Mouse (Mus musculus): Measurements from ENCODE around the gene Snx29. TPM values are rescaled to one million over a fixed set of nuclear protein-coding genes. Genes with fewer than 3 reads are reported as not detected.

Snx29 gene
- polyA plus RNA-seq, 1 experiment from 2014 or later: 10.0 TPM

DNA sequence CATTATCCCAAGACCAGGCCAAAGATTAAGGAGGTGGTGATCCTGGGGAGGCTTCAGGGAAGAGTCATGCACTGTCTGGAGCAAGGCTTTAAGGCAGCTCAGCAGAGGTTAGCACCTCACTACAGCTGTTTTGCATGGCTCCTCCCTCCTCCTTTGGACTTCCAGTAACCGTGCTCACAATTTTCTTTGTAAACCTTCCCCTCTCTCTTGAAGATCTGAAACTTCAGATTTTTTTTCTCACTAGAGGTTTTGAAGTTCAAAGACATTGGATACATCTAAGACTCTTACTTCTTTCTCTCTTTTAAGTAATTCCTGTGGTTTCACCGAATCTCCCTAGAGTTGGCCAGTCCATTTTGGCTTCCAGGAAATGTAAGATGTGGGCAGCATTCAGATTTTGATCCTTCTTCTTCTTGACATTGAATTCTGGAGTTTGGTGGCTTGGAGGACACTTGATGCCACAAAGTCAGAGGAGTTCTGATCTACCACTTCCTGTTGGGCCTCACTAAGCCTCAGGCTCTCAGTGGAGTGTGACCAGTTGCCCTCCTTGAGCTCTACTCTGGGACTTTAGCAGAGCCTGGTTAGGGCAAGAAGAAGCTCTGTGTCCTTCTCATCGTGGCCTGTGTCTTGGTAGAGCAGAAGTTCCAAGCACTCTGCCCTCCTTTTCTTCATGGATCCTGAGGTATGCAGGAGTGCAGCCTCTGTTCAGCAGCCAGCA is 255.0 kb downstream of the Snx29 start:
- ATAC-seq (no peak), DNase-seq (ENCODE audit: low spot score) (no peak)
- Histone ChIP-seq H3K4me2 (replicated peaks; ENCODE audit: low read depth, low read length) (no peak overlapping the region), H3K36me3 (ENCODE audit: insufficient read depth, low read length) (no peaks in the 10 kb centered on the region), H3K27me3 (replicated peaks; ENCODE audit: insufficient read depth, low read length) (no peaks in the 10 kb centered on the region), H3K4me1 (ENCODE audit: insufficient read depth, low read depth, low read length) (no peaks in the 10 kb centered on the region), H3K9ac (replicated peaks; ENCODE audit: low read depth) (no peak overlapping the region), H3K4me3 (ENCODE audit: low read depth, low read length) (no peak overlapping the region), H3K27ac (ENCODE audit: low read length) (no peak overlapping the region), H3K9me3 (ENCODE audit: low read length) (no peaks in the 10 kb centered on the region)
- 67% methylated on average over 3 of the region's 3 CpGs for WGBS
- TF ChIP-seq EP300 (IDR thresholded peaks at IDR 0.05) (no peak), CTCF (IDR thresholded peaks at IDR 0.05) (no peak)

DNA sequence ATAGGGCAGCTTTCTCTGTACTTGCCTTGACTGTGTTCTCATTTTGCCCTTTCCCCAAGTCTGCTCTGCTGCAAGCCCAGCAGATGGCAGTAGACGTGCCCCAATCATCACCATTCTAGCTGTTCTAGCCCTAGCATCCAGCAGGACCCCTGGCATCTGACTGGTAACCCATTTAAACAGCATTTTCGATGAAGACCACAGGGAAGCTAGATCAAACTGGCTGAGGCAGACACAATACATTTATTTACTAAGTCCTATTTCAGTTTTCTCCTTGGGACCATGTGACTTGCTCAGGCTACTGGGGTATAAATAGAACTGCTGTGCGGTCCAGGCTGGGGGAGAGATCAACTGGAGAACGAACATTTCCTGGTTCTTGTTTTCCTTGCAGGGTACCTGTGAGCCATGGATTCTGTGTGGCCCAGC is 257.0 kb downstream of the Snx29 start:
- DNase-seq (ENCODE audit: low spot score): peak; percentile 41
- H3K27ac ChIP-seq (ENCODE audit: low read length): no peak overlapping the region

DNA sequence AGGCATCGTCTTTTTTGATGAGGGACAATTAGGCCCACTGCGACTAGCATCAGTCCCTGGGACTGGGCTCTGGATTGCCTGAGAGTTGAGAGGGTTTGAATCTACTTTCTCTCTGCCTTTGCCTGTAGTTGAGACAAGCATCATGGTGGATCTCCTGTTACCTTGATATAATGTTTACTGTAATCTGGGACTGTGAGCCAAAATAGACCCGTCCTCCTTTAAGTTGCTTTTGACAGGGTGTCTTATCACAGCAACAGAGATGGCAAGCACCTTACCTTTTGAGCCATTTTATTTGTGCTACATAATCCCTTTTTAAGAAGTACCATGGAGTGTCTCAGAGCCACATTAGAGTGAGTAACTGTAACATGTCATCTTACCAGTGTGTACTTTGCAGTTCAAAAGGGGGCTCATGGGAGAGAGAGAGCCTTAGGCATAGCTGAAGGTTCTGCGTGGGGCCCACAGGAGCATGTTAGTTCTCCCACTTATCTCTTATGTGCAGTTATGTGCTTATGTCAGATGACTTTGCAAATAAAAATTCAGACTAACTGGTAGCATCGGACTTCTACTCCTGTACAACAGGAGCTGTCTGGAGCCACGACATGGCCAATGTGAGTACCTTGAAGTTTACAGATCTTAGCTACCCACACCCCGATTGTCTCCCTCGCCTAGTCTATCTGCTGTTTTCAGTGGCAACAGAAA is 261.4 kb downstream of the Snx29 start:
- ATAC-seq (no peak), DNase-seq (ENCODE audit: low spot score) (no peak)
- TF ChIP-seq CTCF (IDR thresholded peaks at IDR 0.05): no peak
- no peak for TF ChIP-seq EP300 (IDR thresholded peaks at IDR 0.05)
- H3K27ac ChIP-seq (ENCODE audit: low read length): no peak overlapping the region
- WGBS: 83% methylated on average over 8 of the region's 8 CpGs
- no peaks in the 10 kb centered on the region for H3K36me3 ChIP-seq (ENCODE audit: insufficient read depth, low read length)
- H3K4me1 ChIP-seq (ENCODE audit: insufficient read depth, low read depth, low read length): no peaks in the 10 kb centered on the region
- H3K9ac ChIP-seq (replicated peaks; ENCODE audit: low read depth): no peak overlapping the region
- H3K4me3 ChIP-seq (ENCODE audit: low read depth, low read length): no peak overlapping the region
- no peak overlapping the region for H3K4me2 ChIP-seq (replicated peaks; ENCODE audit: low read depth, low read length)
- H3K27me3 ChIP-seq (replicated peaks; ENCODE audit: insufficient read depth, low read length): no peaks in the 10 kb centered on the region
- H3K9me3 ChIP-seq (ENCODE audit: low read length): no peaks in the 10 kb centered on the region

More for the DNA sequence above, 257.0 kb downstream of the Snx29 start:
- TF ChIP-seq CTCF (IDR thresholded peaks at IDR 0.05): peak; percentile 82
- no peak for TF ChIP-seq EP300 (IDR thresholded peaks at IDR 0.05)
- Histone ChIP-seq H3K9me3 (ENCODE audit: low read length) (no peaks in the 10 kb centered on the region), H3K4me3 (ENCODE audit: low read depth, low read length) (no peak overlapping the region), H3K4me2 (replicated peaks; ENCODE audit: low read depth, low read length) (no peak overlapping the region), H3K27me3 (replicated peaks; ENCODE audit: insufficient read depth, low read length) (no peaks in the 10 kb centered on the region), H3K9ac (replicated peaks; ENCODE audit: low read depth) (no peak overlapping the region), H3K36me3 (ENCODE audit: insufficient read depth, low read length) (no peaks in the 10 kb centered on the region), H3K4me1 (ENCODE audit: insufficient read depth, low read depth, low read length) (no peaks in the 10 kb centered on the region)
- peak; percentile 55; the same call in 1 of the 2 replicates for ATAC-seq
- WGBS: 32% methylated on average over 4 of the region's 4 CpGs

DNA sequence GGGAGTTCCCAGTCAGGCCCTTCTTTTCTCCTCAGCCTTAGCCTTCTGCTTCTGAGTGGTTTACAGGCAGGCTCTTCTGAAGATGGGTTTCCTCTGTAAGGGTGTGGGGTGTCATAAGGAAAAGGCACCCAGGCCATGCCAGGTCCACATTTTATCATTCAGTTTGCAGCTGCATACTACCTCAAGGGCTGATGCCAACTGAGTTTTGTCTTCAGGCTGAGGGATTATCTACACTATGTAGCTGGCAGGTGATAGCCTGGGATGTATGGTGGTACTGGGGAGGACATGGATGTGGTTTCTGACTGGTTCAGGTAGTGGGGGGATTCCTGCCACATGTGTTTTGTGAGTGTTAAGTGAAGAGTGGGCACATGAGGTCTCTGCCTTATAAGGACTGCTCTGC is 266.0 kb downstream of the Snx29 start:
- no peaks in the 10 kb centered on the region for H3K36me3 ChIP-seq (ENCODE audit: insufficient read depth, low read length)
- no peak for TF ChIP-seq EP300 (IDR thresholded peaks at IDR 0.05)
- no peak for TF ChIP-seq CTCF (IDR thresholded peaks at IDR 0.05)
- ATAC-seq (no peak), DNase-seq (ENCODE audit: low spot score) (no peak)
- H3K9ac ChIP-seq (replicated peaks; ENCODE audit: low read depth): no peak overlapping the region
- H3K9me3 ChIP-seq (ENCODE audit: low read length): no peaks in the 10 kb centered on the region
- no peaks in the 10 kb centered on the region for H3K4me1 ChIP-seq (ENCODE audit: insufficient read depth, low read depth, low read length)
- H3K27ac ChIP-seq (ENCODE audit: low read length): no peak overlapping the region
- no peak overlapping the region for H3K4me3 ChIP-seq (ENCODE audit: low read depth, low read length)
- no peak overlapping the region for H3K4me2 ChIP-seq (replicated peaks; ENCODE audit: low read depth, low read length)
- no peaks in the 10 kb centered on the region for H3K27me3 ChIP-seq (replicated peaks; ENCODE audit: insufficient read depth, low read length)

DNA sequence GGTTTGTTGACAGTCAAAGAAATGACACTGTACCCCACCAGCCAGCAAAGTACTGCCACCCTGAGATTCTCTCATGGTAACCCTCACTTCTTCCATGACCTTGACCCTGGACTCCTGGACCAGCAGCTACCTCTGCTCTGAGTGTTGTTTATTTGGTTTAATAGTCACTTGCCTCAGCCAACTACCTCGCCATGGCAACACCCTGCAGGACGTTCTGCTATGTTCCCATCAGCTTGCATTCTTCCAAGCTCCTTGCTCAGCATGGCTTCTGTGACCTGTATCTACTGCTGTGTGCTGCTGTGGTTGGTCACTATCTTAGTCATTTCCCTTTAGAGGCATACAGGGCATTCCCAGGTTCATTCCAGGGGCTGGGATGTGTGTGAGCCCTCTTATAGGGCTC is 266.6 kb downstream of the Snx29 start:
- H3K27ac ChIP-seq (ENCODE audit: low read length): no peak overlapping the region
- H3K9me3 ChIP-seq (ENCODE audit: low read length): no peaks in the 10 kb centered on the region
- TF ChIP-seq CTCF (IDR thresholded peaks at IDR 0.05): no peak
- no peak for TF ChIP-seq EP300 (IDR thresholded peaks at IDR 0.05)
- 56% methylated on average over 2 of the region's 2 CpGs for WGBS
- H3K4me3 ChIP-seq (ENCODE audit: low read depth, low read length): no peak overlapping the region
- H3K9ac ChIP-seq (replicated peaks; ENCODE audit: low read depth): no peak overlapping the region
- H3K4me2 ChIP-seq (replicated peaks; ENCODE audit: low read depth, low read length): no peak overlapping the region
- DNase-seq (ENCODE audit: low spot score) (no peak), ATAC-seq (no peak)
- no peaks in the 10 kb centered on the region for H3K27me3 ChIP-seq (replicated peaks; ENCODE audit: insufficient read depth, low read length)
- no peaks in the 10 kb centered on the region for H3K4me1 ChIP-seq (ENCODE audit: insufficient read depth, low read depth, low read length)
- H3K36me3 ChIP-seq (ENCODE audit: insufficient read depth, low read length): no peaks in the 10 kb centered on the region

- 83% methylated on average over 10 of the region's 10 CpGs for WGBS
- no peak overlapping the region for H3K4me3 ChIP-seq (ENCODE audit: low read depth, low read length)
- no peaks in the 10 kb centered on the region for H3K27me3 ChIP-seq (replicated peaks; ENCODE audit: insufficient read depth, low read length)
- no peaks in the 10 kb centered on the region for H3K4me1 ChIP-seq (ENCODE audit: insufficient read depth, low read depth, low read length)
- ATAC-seq (no peak), DNase-seq (ENCODE audit: low spot score) (no peak)
- H3K9me3 ChIP-seq (ENCODE audit: low read length): no peaks in the 10 kb centered on the region
- no peak overlapping the region for H3K4me2 ChIP-seq (replicated peaks; ENCODE audit: low read depth, low read length)
- no peak overlapping the region for H3K9ac ChIP-seq (replicated peaks; ENCODE audit: low read depth)
- H3K27ac ChIP-seq (ENCODE audit: low read length): no peak overlapping the region
- H3K36me3 ChIP-seq (ENCODE audit: insufficient read depth, low read length): no peaks in the 10 kb centered on the region
- TF ChIP-seq EP300 (IDR thresholded peaks at IDR 0.05) (no peak), CTCF (IDR thresholded peaks at IDR 0.05) (no peak)
Measured at GRCm38 (mm10) chr16:11589782-11590695, 267.3 kb downstream of the Snx29 start.
